Mouse (Mus musculus) heart, embryonic 14.5 days (tissue): Measurements from ENCODE around the gene Rab11fip5. TPM values are rescaled to one million over a fixed set of nuclear protein-coding genes. Genes with fewer than 3 reads are reported as not detected.

Experiments used
- ATAC-seq: fragments of 200-750 bp; cut with Nextera tagmentation; 2 replicates; pipeline ENCODE4 v1.8.0; 2017; ENCODE audit warnings: low read depth, moderate TSS enrichment; ENCODE audit not compliant: insufficient number of reproducible peaks, insufficient read depth, low FRiP score
- H3K27ac ChIP-seq, 2 experiments: fragments of 200-500 bp in 1 of 2; fragments of 300-500 bp in 1 of 2; sonication (generic) in 1 of 2; replicated peaks in 1 of 2; 2 replicates each; pipeline ENCODE4 v1.5.1; 2012 to 2014; ENCODE audit warnings: low read depth in 2 of 2, low read length in 2 of 2, control low read depth in 1 of 2, mild to moderate bottlenecking in 1 of 2, mixed read lengths in 1 of 2; ENCODE audit not compliant: control insufficient read depth in 1 of 2, insufficient read depth in 1 of 2
- H3K27me3 ChIP-seq: fragments of 300-500 bp; sonication (generic); 2 replicates; pipeline ENCODE4 v1.6.1; 2014; ENCODE audit warnings: mild to moderate bottlenecking, low read length, control low read depth; ENCODE audit not compliant: control insufficient read depth, insufficient read depth
- H3K36me3 ChIP-seq: fragments of 300-500 bp; sonication (generic); 2 replicates; pipeline ENCODE4 v1.6.1; 2014; ENCODE audit warnings: mild to moderate bottlenecking, control low read depth, low read length, mixed read lengths; ENCODE audit not compliant: control insufficient read depth, insufficient read depth
- H3K4me1 ChIP-seq, 2 experiments: fragments of 200-500 bp in 1 of 2; fragments of 300-500 bp in 1 of 2; sonication (generic) in 1 of 2; 2 replicates each; pipeline ENCODE4 v1.6.1; 2012 to 2014; ENCODE audit warnings: low read length in 2 of 2, control low read depth in 1 of 2, mixed read lengths in 1 of 2; ENCODE audit not compliant: control insufficient read depth in 2 of 2, insufficient read depth in 2 of 2
- H3K4me2 ChIP-seq: fragments of 300-500 bp; sonication (generic); 2 replicates; pipeline ENCODE4 v1.6.1; 2014; ENCODE audit warnings: mild to moderate bottlenecking, low read length
- H3K4me3 ChIP-seq, 2 experiments: fragments of 200-500 bp in 1 of 2; fragments of 300-500 bp in 1 of 2; sonication (generic) in 1 of 2; 2 replicates each; pipeline ENCODE4 v1.5.1; 2012 to 2014; ENCODE audit warnings: low read length in 2 of 2, mild to moderate bottlenecking in 2 of 2, control low read depth in 1 of 2, low read depth in 1 of 2, moderate library complexity in 1 of 2; ENCODE audit not compliant: control insufficient read depth in 1 of 2, insufficient read depth in 1 of 2
- H3K9ac ChIP-seq: fragments of 300-500 bp; sonication (generic); 2 replicates; pipeline ENCODE4 v1.6.1; 2014; ENCODE audit warnings: mild to moderate bottlenecking, low read length
- H3K9me3 ChIP-seq: fragments of 300-500 bp; sonication (generic); 2 replicates; pipeline ENCODE4 v1.6.1; 2016; ENCODE audit warnings: low read length, control low read depth; ENCODE audit not compliant: control insufficient read depth
- WGBS: fragments of 180-500 bp; shearing (Covaris S2); extraction: QIAGEN DNeasy Blood & Tissue Kit; methylation state at CpG from one replicate; pipeline ENCODE4 v1.1.7; 2014; 5-methylcytosine and 5-hydroxymethylcytosine counted together
- microRNA-seq: library from miRNA; unstranded; fragments of <30 nt; microRNA quantifications from one replicate; pipeline ENCODE4, GENCODE M21; 2016
- polyA plus RNA-seq: library from polyadenylated mRNA; unstranded; fragments of >200 nt; fragmentation: Nextera tagmentation; extraction: Ambion mirVana; gene quantifications from 2 replicates; pipeline ENCODE4 v1.2.1, GENCODE M21; 2014

Gene Rab11fip5
- polyA plus RNA-seq, 1 experiment from 2014 or later: 42.2 TPM

DNA sequence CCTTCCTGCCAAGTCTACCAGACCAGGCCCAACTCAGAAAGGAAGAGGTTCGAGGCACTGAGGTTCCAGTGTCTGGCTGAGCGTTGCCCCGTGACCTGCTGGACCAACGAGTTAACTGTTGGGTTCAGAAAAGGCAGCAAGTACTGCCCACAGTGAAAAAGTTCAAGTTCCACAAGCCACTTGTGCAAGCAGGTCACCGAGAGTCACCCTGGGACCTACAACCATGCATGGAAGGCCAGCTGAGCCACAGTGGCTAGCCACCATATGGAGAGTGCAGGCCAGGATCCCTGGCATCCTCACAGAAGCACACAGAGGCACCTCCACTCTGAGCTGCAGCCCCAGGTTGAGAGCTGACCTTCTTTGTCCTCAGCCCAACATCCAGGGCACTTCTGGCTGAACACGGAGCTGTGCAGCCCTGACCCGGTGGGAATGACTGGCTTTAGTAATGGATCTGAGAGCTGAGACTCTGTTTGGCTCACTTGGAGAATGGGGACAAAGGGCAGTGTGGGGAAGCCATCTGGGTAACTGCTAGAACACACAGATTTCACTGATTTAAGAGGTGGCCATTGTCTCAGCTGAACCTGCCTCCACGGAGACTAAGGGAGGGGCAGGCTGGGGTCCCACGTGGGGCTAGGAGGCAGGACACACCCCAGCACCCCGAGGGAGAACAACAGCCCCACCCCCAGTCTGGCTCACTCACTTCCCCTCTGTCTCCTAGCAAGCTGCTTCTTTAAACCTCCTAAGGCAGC lies 81.0 kb downstream of the Rab11fip5 start:
- Histone ChIP-seq H3K9ac (no peak overlapping the region), H3K4me2 (no peak overlapping the region), H3K27ac (no peak overlapping the region), H3K4me3 (no peak overlapping the region), H3K27me3 (no peaks in the 10 kb centered on the region), H3K9me3 (no peaks in the 10 kb centered on the region), H3K4me1 (peaks cover 8 to 11% of the 10 kb centered on the region in 2 experiments), H3K36me3 (no peaks in the 10 kb centered on the region)
- no peak for ATAC-seq
- WGBS: 62% methylated on average over 10 of the region's 10 CpGs

DNA sequence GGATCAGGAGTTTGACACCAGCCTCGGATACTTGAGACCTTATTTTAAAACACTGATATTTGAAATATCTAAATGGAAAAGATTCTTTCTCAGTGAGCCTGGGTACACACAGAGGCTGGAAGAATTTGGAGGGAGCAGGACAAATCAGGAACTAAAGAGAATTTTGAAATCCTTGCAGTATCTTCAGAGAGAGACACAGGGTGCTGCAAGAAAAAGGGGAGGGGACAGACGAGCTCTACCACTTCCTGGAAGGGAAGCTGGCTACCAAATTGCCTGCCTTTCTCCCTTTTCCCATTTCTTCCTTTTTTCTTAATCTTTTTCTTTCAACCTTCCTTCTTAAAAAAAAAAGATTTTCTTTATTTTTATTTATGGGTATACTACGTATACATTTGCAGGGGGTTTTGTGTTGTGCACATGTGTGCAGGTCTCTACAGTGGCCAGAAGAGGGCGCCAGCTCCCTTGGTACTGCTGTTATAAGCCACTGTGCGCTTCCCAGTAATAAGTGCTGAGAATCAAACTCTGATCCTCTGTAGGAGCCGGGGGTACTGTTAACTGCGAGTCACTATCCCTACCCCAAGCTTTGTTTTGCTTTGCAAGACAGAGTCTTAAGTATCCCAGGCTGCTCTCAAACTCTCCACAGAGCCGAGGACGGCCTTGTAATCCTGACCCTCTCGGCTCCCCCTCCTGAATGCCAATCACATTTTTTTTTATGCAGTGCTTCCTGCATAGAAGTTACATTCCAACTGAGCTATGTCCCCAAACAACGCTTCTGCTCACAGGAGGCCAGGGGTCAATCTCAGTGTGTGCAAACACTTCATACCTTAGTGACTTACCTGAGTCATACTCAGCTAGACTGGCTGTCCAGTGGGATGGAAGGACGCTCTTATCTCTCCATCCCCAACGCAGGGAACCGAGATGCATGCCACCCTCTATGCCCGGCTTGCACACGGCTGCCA lies 83.3 kb downstream of the Rab11fip5 start:
- Histone ChIP-seq H3K27me3 (no peaks in the 10 kb centered on the region), H3K36me3 (no peaks in the 10 kb centered on the region), H3K4me1 (peaks cover 8 to 11% of the 10 kb centered on the region in 2 experiments), H3K9me3 (no peaks in the 10 kb centered on the region), H3K27ac (no peak overlapping the region), H3K4me3 (no peak overlapping the region), H3K4me2 (no peak overlapping the region), H3K9ac (no peak overlapping the region)
- WGBS: 86% methylated on average over 16 of the region's 16 CpGs
- no peak for ATAC-seq

DNA sequence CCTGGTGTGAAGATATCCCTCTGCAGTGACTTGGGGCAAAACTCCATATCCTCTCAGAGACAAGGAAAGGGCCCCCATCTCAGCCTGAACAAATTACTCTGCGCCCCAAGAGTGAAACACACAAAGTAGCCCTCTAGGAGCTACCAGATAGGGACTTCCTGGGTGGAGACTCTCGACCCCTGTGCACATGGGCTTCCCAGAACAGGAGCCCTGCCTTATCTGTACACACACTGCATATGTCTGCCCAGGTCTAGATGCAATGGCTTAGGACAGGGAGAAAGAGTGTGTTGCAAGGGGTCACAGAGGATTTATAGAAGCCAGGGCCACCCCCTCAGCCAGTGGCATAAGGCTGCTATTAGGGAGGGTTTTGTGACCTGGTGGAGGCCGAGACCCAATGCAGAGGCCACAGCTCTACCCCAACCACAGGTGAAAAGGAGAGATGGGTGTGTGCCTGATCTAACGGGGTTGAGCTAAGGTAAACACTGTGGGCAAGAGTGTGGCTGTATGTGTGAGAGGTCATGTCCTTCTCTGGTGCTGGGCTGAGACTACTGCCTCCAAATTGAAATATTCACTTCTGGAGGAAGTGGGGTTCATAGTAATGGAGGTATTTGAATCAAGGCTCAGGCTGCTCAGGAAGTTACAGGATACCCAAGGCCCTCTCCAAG lies 86.1 kb downstream of the Rab11fip5 start:
- Histone ChIP-seq H3K4me3 (no peak overlapping the region), H3K36me3 (no peaks in the 10 kb centered on the region)
- 66% methylated on average over 4 of the region's 4 CpGs for WGBS

DNA sequence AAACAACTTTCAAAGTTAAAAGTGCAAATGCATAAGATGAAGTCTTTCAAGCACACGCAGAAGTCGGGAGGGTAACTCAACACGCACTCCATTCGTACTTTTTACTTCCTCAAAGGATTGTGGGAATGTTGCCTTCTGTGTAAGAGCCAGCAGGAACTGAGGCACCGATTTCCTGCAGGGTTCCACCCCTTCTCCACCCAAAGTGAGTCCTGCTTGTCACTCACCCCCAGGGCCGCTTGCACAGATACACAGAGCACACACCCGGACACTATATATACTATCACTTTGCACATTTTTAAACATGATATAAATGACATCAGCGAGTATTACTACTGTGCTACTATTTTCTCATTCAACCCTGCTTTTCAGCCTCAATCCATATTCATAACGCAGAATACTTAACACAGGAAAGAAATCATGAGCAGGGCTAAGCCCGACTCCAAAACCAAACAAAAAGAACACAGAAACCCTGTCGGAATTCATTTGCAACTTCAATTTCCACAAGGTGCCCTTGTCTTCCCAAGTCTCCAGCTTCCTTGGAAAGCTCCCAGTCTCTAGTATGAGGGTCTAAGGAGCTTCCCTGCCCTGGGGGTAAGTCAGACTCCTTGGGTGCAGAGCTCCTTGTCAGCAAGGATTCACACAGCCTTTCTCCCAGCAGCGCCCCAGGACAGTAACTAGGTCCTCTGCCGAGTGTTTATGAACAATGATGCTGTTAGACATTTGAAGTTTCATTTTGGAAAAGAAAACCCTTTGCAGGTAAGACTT lies 88.0 kb downstream of the Rab11fip5 start:
- Histone ChIP-seq H3K36me3 (no peaks in the 10 kb centered on the region), H3K27ac (no peak overlapping the region), H3K27me3 (no peaks in the 10 kb centered on the region), H3K4me1 (peaks cover under 1 to 3% of the 10 kb centered on the region in 2 experiments; a peak in 2 of 4 replicates), H3K9ac (no peak overlapping the region), H3K4me3 (no peak overlapping the region), H3K9me3 (no peaks in the 10 kb centered on the region), H3K4me2 (no peak overlapping the region)
- ATAC-seq: no peak
- 85% methylated on average over 13 of the region's 13 CpGs for WGBS

More for the DNA sequence above, 86.1 kb downstream of the Rab11fip5 start:
- H3K4me2 ChIP-seq: no peak overlapping the region
- no peak for ATAC-seq
- no peaks in the 10 kb centered on the region for H3K9me3 ChIP-seq
- no peaks in the 10 kb centered on the region for H3K4me1 ChIP-seq
- no peak overlapping the region for H3K9ac ChIP-seq
- H3K27me3 ChIP-seq: no peaks in the 10 kb centered on the region
- H3K27ac ChIP-seq: no peak overlapping the region

Small RNA genes lying within 50 kb of the gene (microRNA-seq; reads per million reads assigned to microRNA genes)
- gene Mir705: not detected

Other genes with a start within 250 kb of the Rab11fip5 start
- gene Spr, start 236.9 kb downstream of the Rab11fip5 start, polyA plus RNA-seq: 55.2 and 83.6 TPM in 2 replicates
- gene Emx1, start 187.2 kb downstream of the Rab11fip5 start, polyA plus RNA-seq: not detected in 2 replicates
- 2.7 and 3.1 TPM in 2 replicates for gene Sfxn5, start 41.2 kb downstream of the Rab11fip5 start, polyA plus RNA-seq
- gene Noto, start 49.3 kb upstream of the Rab11fip5 start, polyA plus RNA-seq: not detected in 2 replicates
- 30.5 and 33.5 TPM in 2 replicates for gene Smyd5, start 57.4 kb upstream of the Rab11fip5 start, polyA plus RNA-seq
- 355 and 372 TPM in 2 replicates for gene Cct7, start 76.9 kb upstream of the Rab11fip5 start, polyA plus RNA-seq
- gene Pradc1, start 77.3 kb upstream of the Rab11fip5 start, polyA plus RNA-seq: 26.0 and 28.8 TPM in 2 replicates
- not detected in 2 replicates for gene Fbxo41, start 128.4 kb upstream of the Rab11fip5 start, polyA plus RNA-seq
- not detected in 2 replicates for gene Egr4, start 139.0 kb upstream of the Rab11fip5 start, polyA plus RNA-seq
- 2.8 and 3.0 TPM in 2 replicates for gene Alms1, start 212.9 kb upstream of the Rab11fip5 start, polyA plus RNA-seq